8 mouse cellular contexts compared by ENCODE assay signal in genomic region chr13:21158785-21159474, GRCm38 (mm10). TPM values are rescaled to one million over a fixed set of nuclear protein-coding genes. Genes with fewer than 3 reads are reported as not detected.
DNase-seq lines count a peak whose midpoint lies in the region; ATAC-seq lines count a peak whose summit lies in the region.

No protein-coding gene starts in this region.

- H3K4me3 ChIP-seq in forebrain, embryonic 15.5 days, result peak overlapping the region; percentile 82

- no peak overlapping the region for H3K27ac ChIP-seq in forebrain, embryonic 15.5 days (replicated peaks)

- no peaks in the 10 kb centered on the region for H3K36me3 ChIP-seq in forebrain, embryonic 15.5 days

- WGBS in forebrain, embryonic 15.5 days, result 1% methylated on average over 19 of the region's 19 CpGs

- peak; percentile 46; the same call in 1 of the 2 replicates for ATAC-seq in forebrain, embryonic 15.5 days (replicated peaks)
- peak; percentile 73 for ATAC-seq in hematopoietic stem cell, adult 5-6 weeks (replicated peaks in 1 of 2; ENCODE audit: insufficient read depth in 1 of 2, low FRiP score in 2 of 2, low TSS enrichment in 1 of 2, low read depth in 1 of 2, poor library complexity in 2 of 2, severe bottlenecking in 2 of 2)

- peak overlapping the region; percentile 95 for H3K4me2 ChIP-seq in forebrain, embryonic 15.5 days (replicated peaks)

- peak; percentile 80 for DNase-seq in MEL-GATA-1-ER (ENCODE audit: extremely low read depth, low read depth)
- DNase-seq in cerebellum, adult 11-12 months, result peak; percentile 82
- DNase-seq in layer of hippocampus, postnatal 14 days (ENCODE audit: low spot score in 2 of 2), result peak; percentile 73 to 86
- DNase-seq in lung, postnatal 25 days (ENCODE audit: low spot score), result peak; percentile 89
- DNase-seq in retina, embryonic 14.5 days (ENCODE audit: low spot score), result peak; percentile 93
- peak; percentile 96 for DNase-seq in thymus, postnatal 4 days

- no peaks in the 10 kb centered on the region for H3K27me3 ChIP-seq in forebrain, embryonic 15.5 days

- no peaks in the 10 kb centered on the region for H3K9me3 ChIP-seq in forebrain, embryonic 15.5 days

- peaks cover 19% of the 10 kb centered on the region for H3K4me1 ChIP-seq in forebrain, embryonic 15.5 days

- peak overlapping the region; percentile 61 for H3K9ac ChIP-seq in forebrain, embryonic 15.5 days (replicated peaks)

RNA-seq across cellular contexts. Expression of gene Olfr1368, which starts 13.3 kb away (rescaled TPM):
- polyA plus RNA-seq in forebrain, embryonic 15.5 days (2015; fragmentation: Nextera tagmentation; extraction: Ambion mirVana), result not detected in 2 replicates
- total RNA-seq in hematopoietic stem cell, adult 5-6 weeks (2017), result not detected in 2 replicates
- not detected for total RNA-seq in layer of hippocampus, postnatal 14 days (2021)

RNA-seq across cellular contexts. Expression of gene Trim27, which starts 20.3 kb away (rescaled TPM):
- polyA plus RNA-seq in forebrain, embryonic 15.5 days (2015; fragmentation: Nextera tagmentation; extraction: Ambion mirVana), result 98.8 and 101 TPM in 2 replicates
- 150 and 162 TPM in 2 replicates for total RNA-seq in hematopoietic stem cell, adult 5-6 weeks (2017)
- total RNA-seq in layer of hippocampus, postnatal 14 days (2021), result 10 to 100 TPM; 35.5 to 40.3 TPM

RNA-seq across cellular contexts. Expression of gene Olfr263, which starts 29.5 kb away (rescaled TPM):
- not detected in 2 replicates for polyA plus RNA-seq in forebrain, embryonic 15.5 days (2015; fragmentation: Nextera tagmentation; extraction: Ambion mirVana)
- not detected in 2 replicates for total RNA-seq in hematopoietic stem cell, adult 5-6 weeks (2017)
- total RNA-seq in layer of hippocampus, postnatal 14 days (2021), result not detected

RNA-seq across cellular contexts. Expression of gene Olfr1369-ps1, which starts 47.6 kb away (rescaled TPM):
- 0.06 TPM in 1 of 2 replicates, not detected in the other for polyA plus RNA-seq in forebrain, embryonic 15.5 days (2015; fragmentation: Nextera tagmentation; extraction: Ambion mirVana)
- 0.06 TPM in 1 of 2 replicates, not detected in the other for total RNA-seq in hematopoietic stem cell, adult 5-6 weeks (2017)
- total RNA-seq in layer of hippocampus, postnatal 14 days (2021), result not detected
